Mouse (Mus musculus): Measurements from ENCODE around the gene Vapb. TPM values are rescaled to one million over a fixed set of nuclear protein-coding genes. Genes with fewer than 3 reads are reported as not detected.

Gene Vapb
- polyA plus RNA-seq (2014; fragmentation: Nextera tagmentation; extraction: Ambion mirVana), result 10.5 and 11.7 TPM in 2 replicates

DNA sequence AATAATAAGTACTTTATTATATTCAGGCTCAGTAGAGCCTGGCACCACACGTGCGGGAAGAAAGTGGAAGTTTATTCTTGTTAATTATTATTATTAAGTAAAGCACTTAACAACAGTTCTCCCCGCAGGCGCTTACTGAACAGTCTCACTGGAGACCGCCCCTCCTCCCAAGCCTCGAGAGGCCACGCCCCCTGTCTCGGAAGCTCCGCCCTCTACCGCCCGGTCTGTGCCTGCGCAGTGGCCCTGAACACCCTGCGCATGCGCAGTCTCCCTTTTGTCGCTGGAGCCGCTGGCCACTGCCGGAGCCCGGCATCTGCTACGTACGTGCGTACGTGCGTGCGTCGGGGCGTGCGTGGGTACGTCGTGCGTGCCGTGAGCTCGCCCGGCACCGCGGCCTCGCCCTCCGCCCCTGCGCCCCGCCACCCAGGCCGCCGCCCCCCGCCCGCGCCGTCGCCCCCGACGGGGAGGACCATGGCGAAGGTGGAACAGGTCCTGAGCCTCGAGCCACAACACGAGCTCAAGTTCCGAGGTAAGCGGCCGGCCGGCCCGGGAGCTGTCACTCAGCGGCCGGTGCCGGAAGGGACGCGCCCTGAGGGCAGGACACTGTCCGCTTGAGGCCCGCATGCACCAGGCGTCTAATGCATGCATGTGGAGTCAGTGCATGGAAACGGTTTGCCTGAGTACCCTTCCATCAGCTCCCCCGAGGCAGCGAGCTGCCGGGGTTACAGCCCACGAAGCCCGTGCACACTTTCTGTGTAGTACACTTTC lies at the start of gene Vapb:
Gene Vapb, plus strand, starts transcription at position 290 of the 768 bp plus-strand sequence.
- ATAC-seq (replicated peaks; ENCODE audit: low FRiP score, low TSS enrichment, low read depth) (peak; percentile 98), DNase-seq (ENCODE audit: low spot score) (peak; percentile 99)
- Histone ChIP-seq H3K4me2 (ENCODE audit: low read length) (peak within 1 kb of the TSS; percentile 92), H3K36me3 (ENCODE audit: control insufficient read depth, insufficient read depth, low read length) (0 out of 2 replicates have a peak, but pooled peaks cover 6% of the 10 kb centered on the region), H3K27ac (ENCODE audit: low read depth) (peak within 1 kb of the TSS; percentile 63), H3K4me3 (ENCODE audit: low read depth, low read length) (peak within 1 kb of the TSS; percentile 69), H3K27me3 (replicated peaks; ENCODE audit: control insufficient read depth, insufficient read depth, low read length) (no peaks in the 10 kb centered on the region), H3K9me3 (ENCODE audit: control insufficient read depth, low read length) (no peaks in the 10 kb centered on the region), H3K9ac (ENCODE audit: low read length) (peak within 1 kb of the TSS; percentile 80), H3K4me1 (replicated peaks; ENCODE audit: control insufficient read depth, insufficient read depth, low read length) (peaks cover 22% of the 10 kb centered on the region)
- 1% methylated on average over 70 of the region's 70 CpGs for WGBS

DNA sequence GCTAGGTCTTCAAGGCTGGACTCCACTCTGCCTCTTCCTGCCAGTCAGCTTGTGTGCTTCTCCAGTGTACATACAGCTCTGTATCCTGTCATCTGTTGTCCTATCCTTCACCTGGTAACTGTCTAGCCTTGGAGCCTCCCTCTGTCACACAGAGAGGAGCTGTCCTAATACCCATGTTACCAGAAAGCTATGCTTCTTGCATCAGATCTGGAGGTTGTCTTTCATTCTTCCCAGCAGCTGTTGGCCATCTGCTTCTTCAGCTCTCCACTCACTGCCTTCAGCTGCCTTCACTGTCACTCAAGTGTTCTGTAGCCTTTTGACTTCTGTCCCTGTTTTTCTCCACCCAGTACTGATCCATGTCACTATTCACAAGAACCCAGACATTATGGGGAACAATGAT lies 47.5 kb upstream of the Vapb start:
- Histone ChIP-seq H3K9ac (ENCODE audit: low read length) (no peak overlapping the region), H3K36me3 (ENCODE audit: control insufficient read depth, insufficient read depth, low read length) (peaks cover 30% of the 10 kb centered on the region), H3K9me3 (ENCODE audit: control insufficient read depth, low read length) (no peaks in the 10 kb centered on the region), H3K4me3 (ENCODE audit: low read depth, low read length) (no peak overlapping the region), H3K4me1 (replicated peaks; ENCODE audit: control insufficient read depth, insufficient read depth, low read length) (0 out of 2 replicates have a peak, but pooled peaks cover 2% of the 10 kb centered on the region), H3K27ac (ENCODE audit: low read depth) (no peak overlapping the region), H3K4me2 (ENCODE audit: low read length) (no peak overlapping the region), H3K27me3 (replicated peaks; ENCODE audit: control insufficient read depth, insufficient read depth, low read length) (no peaks in the 10 kb centered on the region)
- no peak for ATAC-seq (replicated peaks; ENCODE audit: low FRiP score, low TSS enrichment, low read depth)
- DNase-seq (ENCODE audit: low spot score), result no peak

DNA sequence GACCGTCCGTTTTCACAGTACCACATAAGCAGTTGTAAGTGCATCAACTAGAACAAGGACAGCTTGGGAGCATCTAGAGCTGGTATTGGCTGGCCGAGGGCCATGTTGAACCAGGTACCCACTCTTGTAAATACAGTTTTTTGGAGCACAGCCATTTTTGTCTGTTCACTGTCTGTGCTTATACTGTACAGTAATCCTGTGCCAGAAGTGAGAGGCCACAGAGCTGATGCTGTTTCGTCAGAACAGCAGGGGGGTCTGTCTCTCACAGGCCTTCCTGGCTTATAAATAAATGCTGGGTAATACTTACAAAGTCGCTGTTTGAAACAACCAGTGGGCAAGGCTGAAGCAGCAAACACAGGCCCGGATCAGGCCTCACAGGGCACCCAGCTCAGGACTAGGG lies 45.6 kb upstream of the Vapb start:
- no peak overlapping the region for H3K4me3 ChIP-seq (ENCODE audit: low read depth, low read length)
- no peaks in the 10 kb centered on the region for H3K27me3 ChIP-seq (replicated peaks; ENCODE audit: control insufficient read depth, insufficient read depth, low read length)
- DNase-seq (ENCODE audit: low spot score), result no peak
- H3K36me3 ChIP-seq (ENCODE audit: control insufficient read depth, insufficient read depth, low read length), result peaks cover 49% of the 10 kb centered on the region
- no peak overlapping the region for H3K9ac ChIP-seq (ENCODE audit: low read length)
- H3K27ac ChIP-seq (ENCODE audit: low read depth), result no peak overlapping the region
- no peak for ATAC-seq (replicated peaks; ENCODE audit: low FRiP score, low TSS enrichment, low read depth)
- no peak overlapping the region for H3K4me2 ChIP-seq (ENCODE audit: low read length)
- WGBS, result 69% methylated on average over 6 of the region's 6 CpGs
- peaks cover 9% of the 10 kb centered on the region; the same call in 1 of the 2 replicates for H3K4me1 ChIP-seq (replicated peaks; ENCODE audit: control insufficient read depth, insufficient read depth, low read length)
- H3K9me3 ChIP-seq (ENCODE audit: control insufficient read depth, low read length), result no peaks in the 10 kb centered on the region

DNA sequence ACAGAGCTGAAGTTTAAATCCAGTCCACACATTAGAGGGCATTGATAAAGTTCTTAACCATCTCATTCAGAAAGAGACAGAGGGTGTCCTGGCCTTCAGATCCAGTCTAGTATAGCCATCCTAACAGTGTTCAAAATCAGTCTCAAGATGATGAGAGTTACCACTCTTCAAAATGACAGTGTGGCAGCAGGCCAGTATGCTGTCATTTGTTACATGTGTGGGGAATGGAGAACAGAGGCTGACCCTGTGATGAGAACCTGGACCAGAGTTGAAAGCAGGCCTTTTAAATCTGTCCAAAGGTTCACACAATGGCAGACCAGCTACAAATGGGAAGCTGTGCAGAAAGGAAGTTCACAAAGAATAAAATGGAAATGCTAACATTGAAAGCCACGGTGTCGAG lies 44.6 kb upstream of the Vapb start:
- Histone ChIP-seq H3K4me2 (ENCODE audit: low read length) (no peak overlapping the region), H3K9me3 (ENCODE audit: control insufficient read depth, low read length) (no peaks in the 10 kb centered on the region), H3K4me1 (replicated peaks; ENCODE audit: control insufficient read depth, insufficient read depth, low read length) (peaks cover 10% of the 10 kb centered on the region; the same call in 1 of the 2 replicates), H3K27ac (ENCODE audit: low read depth) (no peak overlapping the region), H3K27me3 (replicated peaks; ENCODE audit: control insufficient read depth, insufficient read depth, low read length) (no peaks in the 10 kb centered on the region), H3K4me3 (ENCODE audit: low read depth, low read length) (no peak overlapping the region), H3K9ac (ENCODE audit: low read length) (no peak overlapping the region), H3K36me3 (ENCODE audit: control insufficient read depth, insufficient read depth, low read length) (peaks cover 59% of the 10 kb centered on the region)
- no peak for DNase-seq (ENCODE audit: low spot score)
- ATAC-seq (replicated peaks; ENCODE audit: low FRiP score, low TSS enrichment, low read depth), result no peak
- WGBS, result 76% methylated on average over 2 of the region's 2 CpGs

DNA sequence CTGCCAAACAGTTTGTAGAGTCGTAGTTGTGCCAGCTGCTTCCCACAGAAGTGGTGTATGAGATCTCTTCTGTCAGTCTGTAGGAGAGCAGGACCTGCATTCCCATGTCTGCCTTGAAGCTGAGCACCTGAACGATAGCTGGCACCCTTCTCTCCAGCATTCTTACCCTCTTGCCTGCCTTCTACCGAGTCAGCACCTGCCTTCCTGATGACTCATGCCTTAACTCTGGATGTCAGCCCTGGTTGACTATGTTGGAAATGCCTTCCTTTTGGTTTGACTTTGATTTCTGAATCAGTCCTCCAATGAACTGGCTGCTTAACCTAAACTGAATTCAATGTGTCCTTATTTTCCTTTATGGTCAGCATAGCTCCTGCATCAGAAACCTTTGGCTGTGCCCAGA lies 38.5 kb upstream of the Vapb start:
- ATAC-seq (replicated peaks; ENCODE audit: low FRiP score, low TSS enrichment, low read depth) (no peak), DNase-seq (ENCODE audit: low spot score) (no peak)
- Histone ChIP-seq H3K9me3 (ENCODE audit: control insufficient read depth, low read length) (no peaks in the 10 kb centered on the region), H3K9ac (ENCODE audit: low read length) (no peak overlapping the region), H3K36me3 (ENCODE audit: control insufficient read depth, insufficient read depth, low read length) (peaks cover 76% of the 10 kb centered on the region), H3K27me3 (replicated peaks; ENCODE audit: control insufficient read depth, insufficient read depth, low read length) (no peaks in the 10 kb centered on the region), H3K4me1 (replicated peaks; ENCODE audit: control insufficient read depth, insufficient read depth, low read length) (peaks cover 20% of the 10 kb centered on the region), H3K4me2 (ENCODE audit: low read length) (no peak overlapping the region), H3K27ac (ENCODE audit: low read depth) (no peak overlapping the region), H3K4me3 (ENCODE audit: low read depth, low read length) (no peak overlapping the region)
- WGBS, result 81% methylated on average over 3 of the region's 3 CpGs

DNA sequence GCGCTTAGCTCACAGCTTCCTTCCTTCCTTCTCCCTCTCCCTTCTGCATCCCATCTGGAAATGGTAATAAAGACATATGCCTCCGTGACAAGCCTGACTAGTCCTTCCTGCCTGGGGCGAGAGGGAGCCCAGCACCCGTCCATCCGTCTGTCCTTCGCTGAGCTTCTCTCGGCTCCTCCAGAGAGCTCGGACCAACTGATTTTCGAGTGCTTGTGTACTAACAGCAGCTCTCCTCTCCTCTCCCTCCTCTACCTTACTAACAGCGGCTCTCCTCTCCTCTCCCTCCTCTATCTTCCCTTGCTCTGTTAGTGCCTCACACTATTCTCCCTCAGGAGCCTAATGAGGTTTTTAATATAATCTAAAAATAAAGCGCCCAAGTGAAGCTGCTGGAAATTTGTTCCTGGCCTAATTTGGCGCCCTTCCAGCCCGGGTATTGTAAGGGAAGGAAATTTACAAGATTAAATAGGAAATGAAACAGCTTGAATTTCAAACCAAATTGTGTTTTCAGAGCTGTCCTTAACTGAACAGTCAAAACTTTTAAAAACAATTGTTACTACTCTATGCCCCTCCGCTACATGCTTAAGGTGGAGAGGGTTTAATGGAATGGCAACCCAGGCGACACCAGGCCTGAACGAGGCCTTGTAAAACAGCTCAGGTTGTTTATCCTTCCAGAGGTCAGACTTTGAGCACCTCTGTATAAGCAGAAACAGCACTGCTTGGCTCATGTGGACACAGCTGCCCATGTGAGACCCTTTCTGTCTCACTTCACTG lies 35.0 kb upstream of the Vapb start:
- DNase-seq (ENCODE audit: low spot score), result no peak
- H3K9ac ChIP-seq (ENCODE audit: low read length), result no peak overlapping the region
- H3K36me3 ChIP-seq (ENCODE audit: control insufficient read depth, insufficient read depth, low read length), result peaks cover 61% of the 10 kb centered on the region

DNA sequence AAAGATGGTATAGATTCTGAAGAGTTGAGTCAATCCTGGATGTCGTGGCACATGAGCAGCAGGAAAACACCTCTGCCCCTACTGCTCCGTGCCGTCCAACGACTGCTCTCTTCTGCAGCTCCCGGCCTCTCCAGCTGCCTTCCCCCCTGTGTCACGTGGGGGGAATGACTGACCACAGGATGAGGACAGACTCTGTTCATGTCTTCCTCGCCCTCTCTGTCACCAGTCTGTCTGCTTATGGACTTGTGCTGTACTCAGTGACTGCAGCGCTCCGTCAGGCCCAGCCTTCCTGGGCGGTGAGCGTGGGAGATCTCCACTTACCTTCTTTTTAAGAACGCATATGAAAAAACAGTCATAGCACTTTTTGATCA lies 34.5 kb upstream of the Vapb start:
- DNase-seq (ENCODE audit: low spot score) (no peak), ATAC-seq (replicated peaks; ENCODE audit: low FRiP score, low TSS enrichment, low read depth) (no peak)
- Histone ChIP-seq H3K4me2 (ENCODE audit: low read length) (no peak overlapping the region), H3K36me3 (ENCODE audit: control insufficient read depth, insufficient read depth, low read length) (peaks cover 55% of the 10 kb centered on the region), H3K27ac (ENCODE audit: low read depth) (no peak overlapping the region), H3K9ac (ENCODE audit: low read length) (no peak overlapping the region), H3K27me3 (replicated peaks; ENCODE audit: control insufficient read depth, insufficient read depth, low read length) (no peaks in the 10 kb centered on the region), H3K4me1 (replicated peaks; ENCODE audit: control insufficient read depth, insufficient read depth, low read length) (peaks cover 11% of the 10 kb centered on the region), H3K4me3 (ENCODE audit: low read depth, low read length) (no peak overlapping the region), H3K9me3 (ENCODE audit: control insufficient read depth, low read length) (no peaks in the 10 kb centered on the region)
- 66% methylated on average over 12 of the region's 12 CpGs for WGBS

More for the DNA sequence above, 35.0 kb upstream of the Vapb start:
- H3K4me3 ChIP-seq (ENCODE audit: low read depth, low read length), result no peak overlapping the region
- H3K27ac ChIP-seq (ENCODE audit: low read depth), result no peak overlapping the region
- H3K4me1 ChIP-seq (replicated peaks; ENCODE audit: control insufficient read depth, insufficient read depth, low read length), result peaks cover 11% of the 10 kb centered on the region
- no peaks in the 10 kb centered on the region for H3K9me3 ChIP-seq (ENCODE audit: control insufficient read depth, low read length)
- no peak for ATAC-seq (replicated peaks; ENCODE audit: low FRiP score, low TSS enrichment, low read depth)
- no peaks in the 10 kb centered on the region for H3K27me3 ChIP-seq (replicated peaks; ENCODE audit: control insufficient read depth, insufficient read depth, low read length)
- WGBS, result 43% methylated on average over 16 of the region's 16 CpGs
- no peak overlapping the region for H3K4me2 ChIP-seq (ENCODE audit: low read length)

DNA sequence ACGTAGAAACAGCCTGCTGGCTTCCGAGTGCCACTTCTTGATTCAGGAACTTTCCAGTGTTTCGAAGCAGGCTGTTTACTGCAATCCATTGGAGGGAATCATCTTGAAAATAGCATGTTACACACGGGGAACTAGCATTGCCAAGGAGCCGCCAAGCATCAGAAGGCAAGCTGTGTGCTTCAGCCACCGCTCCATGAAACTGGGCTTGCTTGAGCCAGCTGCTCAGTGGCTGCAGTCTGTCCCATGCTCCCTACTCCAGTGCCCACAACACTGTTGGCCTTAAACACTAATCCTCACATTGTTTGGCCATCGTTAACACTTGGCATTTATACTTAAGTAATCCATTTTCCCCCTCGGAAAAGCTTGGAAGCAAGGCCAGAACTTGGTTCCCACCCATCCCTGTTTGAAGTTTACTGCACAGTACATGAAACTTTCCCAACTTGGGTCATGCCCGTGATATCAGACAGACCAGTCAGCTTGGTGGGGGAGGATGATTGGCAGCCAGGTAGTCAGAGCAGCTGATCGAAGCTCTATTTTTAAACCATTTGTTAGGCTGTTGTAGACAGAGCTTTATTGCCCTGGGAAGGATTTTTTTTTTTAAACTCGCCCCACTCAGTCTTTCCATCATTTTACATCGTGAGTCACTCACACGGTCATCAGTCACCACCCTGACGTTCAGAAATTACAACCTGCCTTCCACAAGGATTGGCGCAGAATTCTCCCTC lies 31.3 kb upstream of the Vapb start:
- peaks cover 35% of the 10 kb centered on the region for H3K36me3 ChIP-seq (ENCODE audit: control insufficient read depth, insufficient read depth, low read length)
- no peak for ATAC-seq (replicated peaks; ENCODE audit: low FRiP score, low TSS enrichment, low read depth)

More for the DNA sequence above, 31.3 kb upstream of the Vapb start:
- 83% methylated on average over 15 of the region's 15 CpGs for WGBS
- Histone ChIP-seq H3K4me1 (replicated peaks; ENCODE audit: control insufficient read depth, insufficient read depth, low read length) (peaks cover 11% of the 10 kb centered on the region), H3K27ac (ENCODE audit: low read depth) (no peak overlapping the region), H3K9me3 (ENCODE audit: control insufficient read depth, low read length) (no peaks in the 10 kb centered on the region), H3K9ac (ENCODE audit: low read length) (no peak overlapping the region), H3K4me2 (ENCODE audit: low read length) (no peak overlapping the region), H3K4me3 (ENCODE audit: low read depth, low read length) (no peak overlapping the region), H3K27me3 (replicated peaks; ENCODE audit: control insufficient read depth, insufficient read depth, low read length) (no peaks in the 10 kb centered on the region)
- DNase-seq (ENCODE audit: low spot score), result no peak
